8 mouse cellular contexts compared by ENCODE assay signal in the genomic region with DNA sequence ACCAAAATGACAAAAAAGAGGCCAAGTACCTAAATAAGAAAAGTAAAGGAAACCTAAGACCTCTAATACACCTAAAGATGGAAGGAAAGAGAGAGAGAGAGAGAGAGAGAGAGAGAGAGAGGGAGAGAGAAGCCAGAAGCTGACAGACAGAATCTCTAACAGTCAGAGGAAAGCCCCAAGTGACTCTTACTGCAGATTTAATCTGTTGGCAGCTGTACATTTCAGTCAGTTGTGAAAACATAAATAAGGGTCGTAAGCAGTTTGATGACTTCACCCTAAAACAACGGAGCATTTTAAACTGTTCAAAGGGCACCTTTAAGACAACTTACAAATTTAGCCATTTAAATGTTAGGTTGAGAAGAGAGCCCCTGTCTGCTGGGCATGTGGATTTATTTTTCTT. TPM values are rescaled to one million over a fixed set of nuclear protein-coding genes. Genes with fewer than 3 reads are reported as not detected.
DNase-seq lines count a peak whose midpoint lies in the region; ATAC-seq and TF ChIP-seq lines count a peak whose summit lies in the region.

No protein-coding gene starts in this region.

- no peak for ATAC-seq in neural tube, embryonic 12.5 days (ENCODE audit: low FRiP score, low read depth)
- ATAC-seq in limb, embryonic 15.5 days (ENCODE audit: insufficient number of reproducible peaks, low FRiP score, low TSS enrichment, low read depth): no peak
- no peak for ATAC-seq in stomach, postnatal 0 days (ENCODE audit: low FRiP score, low TSS enrichment)

- no peak overlapping the region for H3K4me2 ChIP-seq in neural tube, embryonic 12.5 days (replicated peaks)
- no peak overlapping the region for H3K4me2 ChIP-seq in limb, embryonic 15.5 days
- no peak overlapping the region for H3K4me2 ChIP-seq in stomach, postnatal 0 days (replicated peaks; ENCODE audit: low read depth)

- 64% methylated on average over 2 of the region's 2 CpGs for WGBS in neural tube, embryonic 12.5 days
- 15% methylated on average over 2 of the region's 2 CpGs for WGBS in limb, embryonic 15.5 days
- 27% methylated on average over 2 of the region's 2 CpGs for WGBS in stomach, postnatal 0 days

- H3K27ac ChIP-seq in gastrocnemius, adult 2 months: peak overlapping the region; percentile 50; the same call in 1 of the 2 replicates
- 0 out of 2 replicates have a peak overlapping the region, but pooled peaks have one; percentile 16 for H3K27ac ChIP-seq in neural tube, embryonic 12.5 days
- H3K27ac ChIP-seq in limb, embryonic 15.5 days: peak overlapping the region; percentile 84
- H3K27ac ChIP-seq in stomach, postnatal 0 days (replicated peaks): peak overlapping the region; percentile 87

- no peak for DNase-seq in gastrocnemius, adult 2 months
- DNase-seq in gastrocnemius, postnatal 4 days (ENCODE audit: low spot score in 2 of 2): no peak
- no peak for DNase-seq in neural tube, embryonic 10.5 days (ENCODE audit: extremely low spot score, low spot score)
- DNase-seq in stomach, postnatal 0 days (ENCODE audit: low spot score): no peak
- no peak for DNase-seq in adrenal gland, postnatal 36 days
- no peak for DNase-seq in left cerebral cortex, postnatal 10 days (ENCODE audit: extremely low spot score in 1 of 2, low spot score in 2 of 2)

- TF ChIP-seq EP300 in stomach, postnatal 0 days (optimal IDR thresholded peaks at IDR 0.05): no peak

- H3K4me3 ChIP-seq in gastrocnemius, adult 2 months: no peak overlapping the region
- H3K4me3 ChIP-seq in neural tube, embryonic 12.5 days: no peak overlapping the region
- H3K4me3 ChIP-seq in limb, embryonic 15.5 days: no peak overlapping the region
- no peak overlapping the region for H3K4me3 ChIP-seq in stomach, postnatal 0 days (ENCODE audit: low read depth, low read length)

- no peaks in the 10 kb centered on the region for H3K27me3 ChIP-seq in neural tube, embryonic 12.5 days (replicated peaks)
- H3K27me3 ChIP-seq in limb, embryonic 15.5 days: no peaks in the 10 kb centered on the region
- H3K27me3 ChIP-seq in stomach, postnatal 0 days (ENCODE audit: control insufficient read depth, insufficient read depth, low read length): no peaks in the 10 kb centered on the region

- no peaks in the 10 kb centered on the region for H3K9me3 ChIP-seq in neural tube, embryonic 12.5 days
- no peaks in the 10 kb centered on the region for H3K9me3 ChIP-seq in limb, embryonic 15.5 days
- H3K9me3 ChIP-seq in stomach, postnatal 0 days (ENCODE audit: control insufficient read depth, low read length): no peaks in the 10 kb centered on the region

- H3K9ac ChIP-seq in neural tube, embryonic 12.5 days: no peak overlapping the region
- H3K9ac ChIP-seq in limb, embryonic 15.5 days: no peak overlapping the region
- no peak overlapping the region for H3K9ac ChIP-seq in stomach, postnatal 0 days (ENCODE audit: low read length)

- no peak for TF ChIP-seq CTCF in gastrocnemius, adult 2 months (IDR thresholded peaks at IDR 0.05)
- no peak for TF ChIP-seq CTCF in stomach, postnatal 0 days (IDR thresholded peaks at IDR 0.05; ENCODE audit: low read depth)

- intact Hi-C loops in gastrocnemius, adult 2 months (cut with DNase I): no loop called here
- intact Hi-C loops in left cerebral cortex, postnatal 10 days (cut with DNase I): no loop called here

- peaks cover under 1% of the 10 kb centered on the region; the same call in 1 of the 2 replicates for H3K36me3 ChIP-seq in neural tube, embryonic 12.5 days
- peaks cover 3% of the 10 kb centered on the region for H3K36me3 ChIP-seq in limb, embryonic 15.5 days
- H3K36me3 ChIP-seq in stomach, postnatal 0 days (ENCODE audit: control insufficient read depth, insufficient read depth, low read length): peaks cover 1% of the 10 kb centered on the region; the same call in 1 of the 2 replicates

- peaks cover 27% of the 10 kb centered on the region for H3K4me1 ChIP-seq in neural tube, embryonic 12.5 days
- H3K4me1 ChIP-seq in limb, embryonic 15.5 days: peaks cover 55% of the 10 kb centered on the region
- peaks cover 21% of the 10 kb centered on the region for H3K4me1 ChIP-seq in stomach, postnatal 0 days (replicated peaks; ENCODE audit: control insufficient read depth, insufficient read depth)

RNA-seq across cellular contexts. Expression of gene Gna12, which starts 39.8 kb away (rescaled TPM):
- 10 to 100 TPM; 21.7 to 29.8 TPM for total RNA-seq in gastrocnemius, adult 2 months (2021)
- 10 to 100 TPM; 52.0 to 55.5 TPM for total RNA-seq in gastrocnemius, postnatal 4 days (2021)
- polyA plus RNA-seq in neural tube, embryonic 12.5 days (2016; fragmentation: Nextera tagmentation; extraction: Ambion mirVana): 77.6 and 85.3 TPM in 2 replicates
- polyA plus RNA-seq in limb, embryonic 15.5 days (2015; fragmentation: Nextera tagmentation; extraction: Ambion mirVana): 19.1 and 24.3 TPM in 2 replicates
- 19.6 and 24.8 TPM in 2 replicates for polyA plus RNA-seq in stomach, postnatal 0 days (2015; fragmentation: Nextera tagmentation; extraction: Ambion mirVana)
- 100 to 1,000 TPM; 119 to 155 TPM for total RNA-seq in adrenal gland, postnatal 36 days (2021)
- total RNA-seq in left cerebral cortex, postnatal 10 days (2021): 10 to 100 TPM; 65.3 TPM

Comparison
In these comparisons a context has a peak if more than half of its experiments do, and no peak if none do; other contexts are left out.
1. H3K27ac ChIP-seq: peak in every context shown above with its lines; median percentile 87 in stomach, postnatal 0 days; 84 in limb, embryonic 15.5 days; 50 in gastrocnemius, adult 2 months; 16 in neural tube, embryonic 12.5 days.